Mouse (Mus musculus) large intestine, adult 2 months (tissue): Measurements from ENCODE around the gene Mrpl24. TPM values are rescaled to one million over a fixed set of nuclear protein-coding genes. Genes with fewer than 3 reads are reported as not detected.
"Not testable (repeated sequence)": the region's sequence is repeated elsewhere in the genome, so short reads cannot be mapped to it uniquely, and the experiment has no call there.

ENCODE experiments used
- DNase-seq: peaks from one replicate; pipeline ENCODE4 v3.0.0-alpha.2; 2012; ENCODE audit warnings: low read depth, low spot score
- WGBS: fragments of 180-500 bp; shearing (Covaris S2); methylation state at CpG from one replicate; pipeline ENCODE4 v1.1.7; 2018; 5-methylcytosine and 5-hydroxymethylcytosine counted together
- polyA plus RNA-seq: library from polyadenylated mRNA; depleted of rRNA; stranded (reverse); fragments of >200 nt; gene quantifications from 2 replicates; pipeline ENCODE4 v1.2.3, GENCODE M21; 2012; rRNA removed

Gene Mrpl24
- polyA plus RNA-seq, result 63.4 and 64.1 TPM in 2 replicates

DNA sequence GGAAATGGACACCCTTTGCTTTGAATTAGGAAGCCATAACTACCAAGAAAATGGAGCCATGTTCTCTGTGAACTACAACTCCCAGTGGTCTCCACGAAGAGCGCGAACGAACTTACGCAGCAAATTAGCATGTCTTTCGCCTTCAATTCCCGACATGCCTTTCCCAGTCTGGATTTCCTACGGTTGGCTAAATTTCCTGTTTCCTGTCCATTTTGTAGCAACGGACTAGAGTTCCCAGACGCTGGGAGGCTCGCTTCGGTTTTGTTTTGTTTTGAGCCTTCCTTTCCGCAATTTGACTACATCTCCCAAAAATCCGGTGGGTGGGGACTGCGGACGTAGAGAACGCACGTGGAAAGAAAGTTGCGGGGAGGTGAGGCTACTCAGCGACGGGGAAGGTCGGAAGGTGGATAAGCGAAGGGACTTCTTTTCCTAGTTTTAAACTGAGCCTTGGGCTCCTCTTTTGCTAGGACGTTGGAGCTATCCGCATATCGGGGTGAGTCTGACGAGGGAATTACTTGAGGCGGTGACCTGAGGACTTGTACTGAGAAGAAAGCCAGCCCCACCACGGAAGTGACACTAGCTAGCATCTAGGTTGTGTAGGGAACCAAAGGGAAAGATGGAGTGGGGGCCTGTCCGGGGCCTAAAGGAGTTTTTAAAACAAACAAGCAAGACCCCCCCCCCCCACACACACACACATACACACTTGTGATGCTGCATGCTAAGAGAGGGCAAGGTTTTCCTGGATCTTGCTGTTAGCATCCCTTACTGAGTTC lies at the start of gene Mrpl24:
Gene Mrpl24 (plus strand): TSS at position 171 of the 773 bp plus-strand sequence.
- DNase-seq, result peak; percentile 90
- WGBS, result under 1% methylated on average over 30 of the region's 30 CpGs

- DNase-seq, result no peak
- 92% methylated on average over 4 of the region's 4 CpGs for WGBS
Observed at GRCm38 (mm10) chr3:87877730-87878129, 41.6 kb upstream of the Mrpl24 start.

- 4% methylated on average over 3 of the region's 3 CpGs for whole genome bisulfite sequencing
- no peak for DNase-seq
Observed at GRCm38 (mm10) chr3:87884291-87884690, 35.0 kb upstream of the Mrpl24 start.

- no peak for DNase-seq
- WGBS, result 1% methylated on average over 28 of the region's 28 CpGs
Observed at GRCm38 (mm10) chr3:87884708-87885251, 34.5 kb upstream of the Mrpl24 start.

DNA sequence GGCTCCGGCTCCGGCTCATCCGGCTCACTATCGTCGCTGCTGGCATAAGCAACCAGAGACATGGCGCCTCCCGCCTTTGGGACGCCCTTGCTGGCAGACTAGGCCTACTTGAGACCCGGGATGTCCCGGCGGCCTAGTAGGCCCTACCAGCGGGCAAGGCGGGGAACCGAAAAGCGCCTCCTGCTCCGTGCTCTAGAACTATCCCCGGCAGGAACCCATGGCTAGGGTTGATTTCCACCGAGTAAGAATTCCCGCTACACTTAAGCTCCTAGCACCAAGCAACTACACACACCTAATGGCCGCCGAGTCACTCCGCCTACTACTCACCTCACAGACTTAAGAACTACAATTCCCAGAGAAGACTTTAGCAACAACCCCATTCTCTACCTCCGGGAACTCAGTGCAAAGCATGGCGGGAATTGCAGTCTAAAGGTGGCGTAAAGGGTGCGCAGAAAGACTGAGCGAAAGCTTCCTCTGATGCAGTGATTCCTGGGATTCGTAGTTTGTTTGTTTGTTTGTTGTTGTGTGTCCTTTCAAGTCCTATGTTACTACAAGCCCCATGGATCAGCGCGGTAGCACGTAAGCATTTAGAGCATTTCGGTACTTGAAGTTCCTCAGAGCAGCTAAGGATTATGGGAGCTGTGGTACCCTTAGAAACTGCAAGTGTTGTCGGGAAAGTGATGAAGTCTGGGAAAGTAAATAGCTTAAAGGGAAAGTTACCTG lies 33.9 kb upstream of the Mrpl24 start, which contains the start of gene Prcc:
Gene Prcc (minus strand): TSS at position 328 of the 723 bp plus-strand sequence.
- DNase-seq, result peak; percentile 100
- WGBS, result under 1% methylated on average over 33 of the region's 33 CpGs

DNA sequence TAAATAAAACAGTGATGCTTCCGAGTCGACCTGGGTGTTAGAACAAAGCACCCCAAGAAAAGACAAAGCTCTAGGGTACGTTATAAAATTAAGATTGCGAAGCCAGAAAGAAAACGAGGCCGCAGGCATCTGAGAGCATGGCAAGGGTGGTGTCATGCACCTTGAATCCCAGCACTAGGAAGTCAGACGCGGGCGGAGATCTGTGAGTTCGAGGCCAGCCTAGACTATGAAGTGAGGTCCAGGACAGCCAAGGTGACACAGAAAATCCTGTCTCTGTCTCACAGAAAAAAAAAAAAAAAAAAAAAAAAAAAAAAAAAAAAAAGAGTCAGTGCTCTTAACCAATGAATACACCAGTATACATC lies 33.3 kb upstream of the Mrpl24 start:
- no peak for DNase-seq
- 5% methylated on average over 10 of the region's 10 CpGs for WGBS

DNA sequence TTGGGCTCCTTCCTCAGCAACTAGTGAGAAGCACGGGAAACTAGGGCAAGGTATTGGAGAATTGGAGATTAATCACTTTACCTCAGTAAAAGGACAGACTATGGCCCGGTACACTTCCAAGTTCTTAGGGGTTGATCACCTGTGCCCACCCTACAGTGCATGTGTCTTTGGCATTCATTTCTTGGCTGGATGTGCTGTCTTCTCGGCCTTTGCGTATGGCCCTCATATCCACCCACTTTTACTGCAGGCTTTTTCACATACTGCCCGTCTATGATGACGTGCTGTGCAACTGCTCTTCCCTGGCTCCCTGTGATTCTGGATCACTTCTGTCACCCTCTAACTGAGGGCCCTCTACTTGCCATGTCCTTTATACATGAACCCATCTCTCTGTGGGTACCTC lies 32.9 kb upstream of the Mrpl24 start:
- DNase-seq, result no peak
- WGBS, result 80% methylated on average over 6 of the region's 6 CpGs

- not testable (repeated sequence) for DNase-seq
- 74% methylated on average over 4 of the region's 4 CpGs for WGBS
Observed at GRCm38 (mm10) chr3:87887400-87887799, 31.9 kb upstream of the Mrpl24 start.

- 70% methylated on average over 3 of the region's 3 CpGs for WGBS
Observed at GRCm38 (mm10) chr3:87891481-87891880, 27.8 kb upstream of the Mrpl24 start.

GRCm38 (mm10) chr3:87893367-87893905 lies 25.9 kb upstream of the Mrpl24 start:
- DNase-seq, result no peak
- 78% methylated on average over 3 of the region's 3 CpGs for WGBS

More at GRCm38 (mm10) chr3:87891481-87891880, 27.8 kb upstream of the Mrpl24 start:
- DNase-seq, result no peak

- WGBS, result 44% methylated on average over 3 of the region's 3 CpGs
- DNase-seq, result no peak
Observed at GRCm38 (mm10) chr3:87899266-87899665, 20.0 kb upstream of the Mrpl24 start.

- 83% methylated on average over 3 of the region's 3 CpGs for WGBS
- no peak for DNase-seq
Observed at GRCm38 (mm10) chr3:87899776-87900175, 19.5 kb upstream of the Mrpl24 start.

- WGBS, result 36% methylated on average over 1 of the region's 1 CpGs
- DNase-seq, result no peak
Observed at GRCm38 (mm10) chr3:87901036-87901624, 18.2 kb upstream of the Mrpl24 start.

GRCm38 (mm10) chr3:87901959-87902358 lies 17.3 kb upstream of the Mrpl24 start:
- DNase-seq, result not testable (repeated sequence)
- 80% methylated on average over 6 of the region's 6 CpGs for WGBS

GRCm38 (mm10) chr3:87903821-87904220 lies 15.5 kb upstream of the Mrpl24 start:
- no peak for DNase-seq
- WGBS, result 67% methylated on average over 5 of the region's 5 CpGs

GRCm38 (mm10) chr3:87905880-87906485 lies 13.3 kb upstream of the Mrpl24 start, which contains the start of gene Hdgf:
Gene Hdgf, plus strand, starts transcription at chr3:87906321.
- WGBS, result under 1% methylated on average over 57 of the region's 57 CpGs

GRCm38 (mm10) chr3:87906601-87906980 lies 12.7 kb upstream of the Mrpl24 start:
- DNase-seq, result no peak
- WGBS, result under 1% methylated on average over 34 of the region's 47 CpGs

More at GRCm38 (mm10) chr3:87905880-87906485, 13.3 kb upstream of the Mrpl24 start, which contains the start of gene Hdgf:
- peak; percentile 70 for DNase-seq

DNA sequence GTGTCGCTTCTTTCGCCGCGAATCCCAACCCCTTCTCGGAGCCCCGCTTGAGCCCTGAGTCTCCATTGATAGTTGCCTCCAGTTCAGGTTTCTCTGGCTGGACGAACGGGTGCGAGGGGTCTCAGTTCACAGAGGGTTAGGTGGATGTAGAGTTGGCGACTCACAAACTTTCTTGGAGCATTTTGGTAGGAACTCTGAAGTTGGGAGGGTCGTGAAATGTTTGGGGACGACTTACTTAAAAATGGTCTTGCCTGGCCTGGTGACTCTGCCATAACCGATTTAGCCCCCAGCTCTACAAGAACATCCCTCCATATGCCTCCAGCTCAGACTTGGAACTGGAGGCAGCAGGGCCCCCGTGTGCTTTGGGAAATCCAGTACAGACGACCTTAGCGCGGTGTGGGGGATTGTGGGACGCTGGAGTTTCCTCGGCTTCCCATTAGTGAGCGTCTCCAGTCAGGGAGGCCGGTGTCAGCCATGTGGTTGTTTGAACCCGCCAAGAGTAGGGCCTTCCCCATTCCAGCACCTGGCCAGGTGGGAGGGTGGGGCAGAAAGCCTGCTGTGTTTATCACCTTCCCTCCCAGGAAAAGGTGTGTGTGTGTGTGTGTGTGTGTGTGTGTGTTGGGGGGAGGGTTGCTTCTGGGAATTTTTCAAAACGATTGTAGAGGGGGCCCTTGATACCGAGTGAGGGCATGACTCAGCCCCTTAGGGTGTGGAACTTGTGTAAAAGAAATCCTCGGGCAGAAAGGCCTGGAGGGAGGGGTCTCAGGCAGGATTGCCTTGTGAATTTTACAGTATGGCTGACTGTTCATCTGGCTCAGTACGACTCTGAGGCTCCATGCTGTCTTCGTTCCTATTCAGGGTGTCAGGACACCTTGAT lies 12.1 kb upstream of the Mrpl24 start:
- no peak for DNase-seq
- under 1% methylated on average over 27 of the region's 27 CpGs for WGBS
